Mouse (Mus musculus) MEL (cell line): ENCODE results near the gene Ly9.

ENCODE experiments used
- CTCF ChIP-seq, 3 experiments: IDR thresholded peaks in 2 of 3; conservative IDR thresholded peaks in 1 of 3; 2 replicates each; pipeline ENCODE4 v1.5.1; 2011 to 2012; ENCODE audit warnings: low read length in 3 of 3, low read depth in 2 of 3, mild to moderate bottlenecking in 2 of 3, improper control_type of control experiment in 1 of 3, inconsistent platforms in 1 of 3, mixed read lengths in 1 of 3, moderate library complexity in 1 of 3; ENCODE audit not compliant: control insufficient read depth in 1 of 3, insufficient read depth in 1 of 3, poor library complexity in 1 of 3, severe bottlenecking in 1 of 3
- MAZ ChIP-seq: IDR thresholded peaks from 2 replicates; pipeline ENCODE4 v1.6.1; 2012; ENCODE audit warnings: low read depth, mild to moderate bottlenecking, inconsistent platforms, low read length, improper control_type of control experiment
- MXI1 ChIP-seq: IDR thresholded peaks from 2 replicates; pipeline ENCODE4 v1.6.1; 2011; ENCODE audit warnings: mild to moderate bottlenecking, low read depth, low read length, improper control_type of control experiment

GRCm38 (mm10) chr1:171631447-171631846 is 24.2 kb upstream of the Ly9 start:
- TF ChIP-seq MXI1 (peak; percentile 72), CTCF (IDR thresholded peaks at IDR 0.05 in 2 of 3, conservative IDR thresholded peaks at IDR 0.05 in 1 of 3; ENCODE audit: control insufficient read depth in 1 of 3, insufficient read depth in 1 of 3, low read depth in 2 of 3, low read length in 3 of 3, poor library complexity in 1 of 3, severe bottlenecking in 1 of 3) (no peak), MAZ (no peak)
